Mouse (Mus musculus) neural tube, embryonic 11.5 days (tissue): ENCODE data around the gene Pxdn. TPM values are rescaled to one million over a fixed set of nuclear protein-coding genes. Genes with fewer than 3 reads are reported as not detected.

Source experiments
- ATAC-seq: fragments of 200-750 bp; cut with Nextera tagmentation; 2 replicates; pipeline ENCODE4 v1.8.0; 2017; ENCODE audit warnings: moderate number of reproducible peaks, mild to moderate bottlenecking, moderate TSS enrichment, moderate library complexity; ENCODE audit not compliant: insufficient read depth, low FRiP score, low TSS enrichment
- DNase-seq: peaks from one replicate; pipeline ENCODE4 v3.0.0-alpha.2; 2015; ENCODE audit warnings: low spot score
- H3K27ac ChIP-seq: fragments of 300-500 bp; sonication (generic); 2 replicates; pipeline ENCODE4 v1.5.1; 2014; ENCODE audit warnings: low read depth, mild to moderate bottlenecking, low read length
- H3K27me3 ChIP-seq: fragments of 300-500 bp; sonication (generic); 2 replicates; pipeline ENCODE4 v1.6.1; 2014; ENCODE audit warnings: mild to moderate bottlenecking, low read length, mixed read lengths; ENCODE audit not compliant: control insufficient read depth, insufficient read depth
- H3K36me3 ChIP-seq: fragments of 300-500 bp; sonication (generic); 2 replicates; pipeline ENCODE4 v1.6.1; 2014; ENCODE audit warnings: mild to moderate bottlenecking, low read length, moderate library complexity, mixed read lengths; ENCODE audit not compliant: control insufficient read depth, insufficient read depth
- H3K4me1 ChIP-seq: fragments of 300-500 bp; sonication (generic); 2 replicates; pipeline ENCODE4 v1.6.1; 2014; ENCODE audit warnings: low read length, mixed read lengths; ENCODE audit not compliant: control insufficient read depth, insufficient read depth
- H3K4me2 ChIP-seq: fragments of 300-500 bp; sonication (generic); 2 replicates; pipeline ENCODE4 v1.6.1; 2014; ENCODE audit warnings: low read depth, mild to moderate bottlenecking, moderate library complexity
- H3K4me3 ChIP-seq: fragments of 300-500 bp; sonication (generic); 2 replicates; pipeline ENCODE4 v1.5.1; 2014; ENCODE audit warnings: low read depth, low read length
- H3K9ac ChIP-seq: fragments of 300-500 bp; sonication (generic); 2 replicates; pipeline ENCODE4 v1.6.1; 2014; ENCODE audit warnings: mild to moderate bottlenecking, low read length
- H3K9me3 ChIP-seq: fragments of 300-500 bp; sonication (generic); 2 replicates; pipeline ENCODE4 v1.6.1; 2016; ENCODE audit warnings: low read length; ENCODE audit not compliant: control insufficient read depth
- WGBS: fragments of 180-500 bp; shearing (Covaris S2); extraction: QIAGEN DNeasy Blood & Tissue Kit; methylation state at CpG from one replicate; pipeline ENCODE4 v1.1.7; 2014; 5-methylcytosine and 5-hydroxymethylcytosine counted together
- polyA plus RNA-seq: library from polyadenylated mRNA; unstranded; fragments of >200 nt; fragmentation: Nextera tagmentation; extraction: Ambion mirVana; gene quantifications from 2 replicates; pipeline ENCODE4 v1.2.1, GENCODE M21; 2014

The Pxdn gene
- polyA plus RNA-seq, 1 experiment from 2014 or later: 93.5 TPM

- Histone ChIP-seq H3K27ac (no peak overlapping the region), H3K36me3 (no peaks in the 10 kb centered on the region; the same call in 1 of the 2 replicates), H3K4me3 (no peak overlapping the region), H3K27me3 (no peaks in the 10 kb centered on the region), H3K9me3 (no peaks in the 10 kb centered on the region), H3K9ac (no peak overlapping the region), H3K4me1 (peaks cover 13% of the 10 kb centered on the region), H3K4me2 (no peak overlapping the region)
- DNase-seq: no peak
- WGBS: 84% methylated on average over 3 of the region's 3 CpGs
- ATAC-seq: no peak
Observed at GRCm38 (mm10) chr12:29944650-29945049, 7.2 kb downstream of the Pxdn start.

- Histone ChIP-seq H3K27me3 (no peaks in the 10 kb centered on the region), H3K9ac (no peak overlapping the region), H3K27ac (no peak overlapping the region), H3K36me3 (no peaks in the 10 kb centered on the region; the same call in 1 of the 2 replicates), H3K4me3 (no peak overlapping the region), H3K4me1 (peaks cover 7% of the 10 kb centered on the region), H3K4me2 (no peak overlapping the region), H3K9me3 (no peaks in the 10 kb centered on the region)
- 80% methylated on average over 6 of the region's 6 CpGs for WGBS
- no peak for DNase-seq
- no peak for ATAC-seq
Observed at GRCm38 (mm10) chr12:29945182-29945743, 7.9 kb downstream of the Pxdn start.

- H3K27me3 ChIP-seq: no peaks in the 10 kb centered on the region
- no peak for DNase-seq
- no peak overlapping the region for H3K4me3 ChIP-seq
- H3K4me2 ChIP-seq: no peak overlapping the region
- ATAC-seq: no peak
- no peaks in the 10 kb centered on the region for H3K36me3 ChIP-seq
- H3K27ac ChIP-seq: no peak overlapping the region
- H3K9me3 ChIP-seq: no peaks in the 10 kb centered on the region
- H3K4me1 ChIP-seq: peaks cover 14% of the 10 kb centered on the region
- WGBS: 56% methylated on average over 6 of the region's 6 CpGs
- no peak overlapping the region for H3K9ac ChIP-seq
Observed at GRCm38 (mm10) chr12:29951043-29951442, 13.6 kb downstream of the Pxdn start.

- H3K4me1 ChIP-seq: peaks cover 14% of the 10 kb centered on the region
- ATAC-seq (no peak), DNase-seq (no peak)
- H3K27me3 ChIP-seq: no peaks in the 10 kb centered on the region
- H3K27ac ChIP-seq: no peak overlapping the region
- no peak overlapping the region for H3K4me2 ChIP-seq
- H3K9ac ChIP-seq: no peak overlapping the region
- H3K9me3 ChIP-seq: no peaks in the 10 kb centered on the region
- H3K36me3 ChIP-seq: no peaks in the 10 kb centered on the region
- no peak overlapping the region for H3K4me3 ChIP-seq
- 90% methylated on average over 5 of the region's 5 CpGs for WGBS
Observed at GRCm38 (mm10) chr12:29951485-29951884, 14.1 kb downstream of the Pxdn start.

- ATAC-seq (no peak), DNase-seq (no peak)
- WGBS: 88% methylated on average over 6 of the region's 6 CpGs
- Histone ChIP-seq H3K36me3 (no peaks in the 10 kb centered on the region), H3K4me2 (no peak overlapping the region), H3K27ac (no peak overlapping the region), H3K9ac (no peak overlapping the region), H3K4me1 (peaks cover 14% of the 10 kb centered on the region), H3K9me3 (no peaks in the 10 kb centered on the region), H3K27me3 (no peaks in the 10 kb centered on the region), H3K4me3 (no peak overlapping the region)
Observed at GRCm38 (mm10) chr12:29952102-29952501, 14.7 kb downstream of the Pxdn start.

GRCm38 (mm10) chr12:29953999-29954398 is 16.6 kb downstream of the Pxdn start:
- no peak overlapping the region for H3K4me2 ChIP-seq
- no peaks in the 10 kb centered on the region for H3K27me3 ChIP-seq
- ATAC-seq: peak; percentile 50; the same call in 1 of the 2 replicates
- H3K9me3 ChIP-seq: no peaks in the 10 kb centered on the region
- WGBS: 52% methylated on average over 11 of the region's 11 CpGs
- H3K9ac ChIP-seq: no peak overlapping the region; the same call in 1 of the 2 replicates
- no peak overlapping the region for H3K4me3 ChIP-seq
- H3K36me3 ChIP-seq: no peaks in the 10 kb centered on the region
- DNase-seq: no peak
- peaks cover 14% of the 10 kb centered on the region for H3K4me1 ChIP-seq
- H3K27ac ChIP-seq: no peak overlapping the region

GRCm38 (mm10) chr12:29954464-29954863 is 17.1 kb downstream of the Pxdn start:
- H3K4me1 ChIP-seq: peaks cover 14% of the 10 kb centered on the region
- WGBS: 61% methylated on average over 3 of the region's 3 CpGs

GRCm38 (mm10) chr12:29956969-29957368 is 19.6 kb downstream of the Pxdn start:
- H3K27me3 ChIP-seq: no peaks in the 10 kb centered on the region
- 88% methylated on average over 12 of the region's 12 CpGs for WGBS
- no peak overlapping the region for H3K4me2 ChIP-seq
- no peak overlapping the region for H3K4me3 ChIP-seq
- H3K9ac ChIP-seq: no peak overlapping the region
- DNase-seq: no peak
- H3K9me3 ChIP-seq: no peaks in the 10 kb centered on the region
- no peak overlapping the region for H3K27ac ChIP-seq
- ATAC-seq: no peak
- H3K36me3 ChIP-seq: no peaks in the 10 kb centered on the region
- H3K4me1 ChIP-seq: peaks cover 18% of the 10 kb centered on the region

More at GRCm38 (mm10) chr12:29954464-29954863, 17.1 kb downstream of the Pxdn start:
- no peak overlapping the region for H3K4me2 ChIP-seq
- ATAC-seq (no peak; the same call in 1 of the 2 replicates), DNase-seq (no peak)
- no peaks in the 10 kb centered on the region for H3K36me3 ChIP-seq
- H3K9ac ChIP-seq: no peak overlapping the region
- H3K27me3 ChIP-seq: no peaks in the 10 kb centered on the region
- no peak overlapping the region for H3K27ac ChIP-seq
- no peak overlapping the region for H3K4me3 ChIP-seq
- no peaks in the 10 kb centered on the region for H3K9me3 ChIP-seq

GRCm38 (mm10) chr12:29958637-29959036 is 21.2 kb downstream of the Pxdn start:
- Histone ChIP-seq H3K27me3 (no peaks in the 10 kb centered on the region), H3K4me2 (no peak overlapping the region), H3K4me1 (peaks cover 11% of the 10 kb centered on the region), H3K27ac (no peak overlapping the region), H3K9ac (no peak overlapping the region), H3K36me3 (no peaks in the 10 kb centered on the region), H3K4me3 (no peak overlapping the region), H3K9me3 (no peaks in the 10 kb centered on the region)
- DNase-seq: no peak
- WGBS: 79% methylated on average over 5 of the region's 5 CpGs
- no peak for ATAC-seq
